Mouse (Mus musculus) urinary bladder, adult 18-20 months (tissue): ENCODE measurements at regions not wholly inside any gene's neighbourhood (a gene's known extent, or its start where the extent isn't known, plus 50 kb on each side); places are given as distances from the start of the nearest gene placed in this dataset.

Source experiments
- DNase-seq, 2 experiments: peaks; one replicate each; pipeline ENCODE4 v3.0.0; 2022; ENCODE audit warnings: low spot score in 2 of 2, mixed read lengths in 2 of 2

DNA sequence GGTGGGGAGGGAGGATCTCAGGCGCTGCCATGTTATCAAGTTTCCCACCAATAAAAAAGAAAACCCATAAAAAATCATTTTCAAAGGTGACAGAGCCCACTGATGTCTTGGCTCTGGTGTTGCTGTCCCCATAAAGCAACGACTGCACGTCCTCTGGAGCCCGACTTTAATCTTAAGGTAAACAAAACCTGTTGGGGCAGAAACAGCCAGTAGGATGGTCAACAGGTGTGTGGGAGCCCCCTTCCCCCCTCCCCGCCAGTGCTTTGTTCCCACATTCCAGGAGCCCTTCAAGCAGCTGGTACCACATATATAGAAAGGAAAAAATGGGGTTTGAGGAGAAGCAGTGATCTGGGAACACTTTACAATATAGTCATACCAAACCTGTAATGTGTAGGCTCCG, 118.3 kb upstream of the Lrig1 start:
- no peak for DNase-seq

DNA sequence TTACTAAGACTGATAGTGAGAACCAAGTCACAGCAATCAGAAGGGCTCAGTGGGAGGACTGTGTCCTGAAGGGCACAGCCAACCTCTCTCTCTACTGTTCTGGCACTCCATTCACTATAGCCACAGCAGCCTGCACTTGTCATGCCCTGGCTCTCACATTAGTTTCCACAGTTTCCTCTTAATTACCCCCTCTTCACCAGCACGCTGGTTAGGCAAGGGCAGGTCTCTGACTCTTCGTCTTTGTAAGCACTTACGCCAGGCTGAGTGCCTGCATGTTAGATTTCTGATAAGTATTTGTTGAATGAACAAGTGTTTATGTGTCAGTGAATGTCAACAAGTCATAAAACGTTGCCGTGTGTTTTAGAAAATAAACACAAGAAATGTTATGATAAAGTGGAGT, 116.2 kb upstream of the Lrig1 start:
- no peak for DNase-seq

DNA sequence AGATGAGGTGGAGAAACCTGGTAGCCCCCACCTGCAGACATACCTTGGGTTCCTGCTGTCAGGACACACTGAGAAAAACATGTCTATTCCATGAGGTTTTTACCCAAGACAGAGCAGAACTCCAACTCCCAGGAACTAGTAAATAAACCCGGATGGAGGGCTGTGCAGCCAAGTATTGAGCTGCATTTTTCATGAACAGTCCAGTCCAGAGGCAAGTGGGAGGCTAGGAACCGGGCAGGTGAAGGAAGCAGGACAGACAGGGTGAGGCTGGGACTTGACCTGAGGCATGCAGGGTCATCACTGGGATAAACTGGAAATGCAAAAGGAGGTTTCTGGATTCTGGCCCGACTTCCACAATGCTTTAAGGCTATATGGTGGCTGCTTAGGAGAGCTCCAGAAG, 114.8 kb upstream of the Lrig1 start:
- no peak for DNase-seq

GRCm38 (mm10) chr6:94813481-94814148, 113.7 kb upstream of the Lrig1 start:
- no peak for DNase-seq

DNA sequence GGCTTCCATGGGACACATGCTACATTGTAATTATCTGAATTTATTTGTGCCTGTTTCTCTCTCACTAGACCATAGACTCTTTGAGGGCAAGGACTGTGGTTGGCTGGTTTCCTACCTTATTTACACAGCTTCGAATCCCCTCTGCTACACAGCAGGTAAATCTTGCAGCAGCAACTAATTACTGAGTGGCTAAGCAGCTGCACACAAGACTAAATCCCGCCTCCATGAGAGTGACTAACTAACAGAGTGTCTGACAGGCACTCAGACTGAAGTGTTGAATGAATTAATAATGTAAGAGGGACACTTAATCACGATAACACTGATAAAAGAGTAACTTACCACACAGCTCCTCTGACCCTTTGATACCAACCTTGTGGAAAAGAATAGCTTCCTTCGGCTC, 111.9 kb upstream of the Lrig1 start:
- DNase-seq: no peak

- no peak for DNase-seq
Observed at GRCm38 (mm10) chr6:94807216-94807615, 107.3 kb upstream of the Lrig1 start.

- no peak for DNase-seq
Observed at GRCm38 (mm10) chr6:94806481-94807160, 106.7 kb upstream of the Lrig1 start.

- no peak for DNase-seq
Observed at GRCm38 (mm10) chr6:94805685-94806084, 105.7 kb upstream of the Lrig1 start.

DNA sequence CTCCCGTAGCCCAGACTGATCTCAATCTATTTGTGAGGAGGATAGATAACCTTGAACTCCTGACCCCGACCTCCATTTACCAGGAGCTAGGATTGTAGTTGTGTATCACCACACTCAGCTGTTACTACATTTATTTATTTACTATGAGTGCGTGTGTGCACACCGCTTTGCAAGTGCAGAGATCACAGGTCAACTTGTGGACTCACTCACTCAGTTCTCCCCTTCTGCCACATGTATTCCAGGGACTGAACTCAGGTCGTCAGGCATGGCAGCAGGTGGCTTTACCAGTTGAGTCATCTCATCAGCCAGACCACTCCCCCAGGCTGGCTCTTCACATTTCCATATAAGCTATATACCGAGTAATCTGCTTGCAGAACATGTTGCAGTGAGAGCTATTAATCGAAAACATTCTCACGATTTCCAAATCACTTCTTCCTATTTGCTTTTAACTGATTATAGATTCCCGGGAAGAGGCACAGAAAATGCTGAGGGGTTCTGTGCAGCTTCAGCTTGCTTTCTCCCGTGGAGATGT, 104.4 kb upstream of the Lrig1 start:
- no peak for DNase-seq

GRCm38 (mm10) chr6:94801039-94801438, 101.1 kb upstream of the Lrig1 start:
- DNase-seq: no peak

DNA sequence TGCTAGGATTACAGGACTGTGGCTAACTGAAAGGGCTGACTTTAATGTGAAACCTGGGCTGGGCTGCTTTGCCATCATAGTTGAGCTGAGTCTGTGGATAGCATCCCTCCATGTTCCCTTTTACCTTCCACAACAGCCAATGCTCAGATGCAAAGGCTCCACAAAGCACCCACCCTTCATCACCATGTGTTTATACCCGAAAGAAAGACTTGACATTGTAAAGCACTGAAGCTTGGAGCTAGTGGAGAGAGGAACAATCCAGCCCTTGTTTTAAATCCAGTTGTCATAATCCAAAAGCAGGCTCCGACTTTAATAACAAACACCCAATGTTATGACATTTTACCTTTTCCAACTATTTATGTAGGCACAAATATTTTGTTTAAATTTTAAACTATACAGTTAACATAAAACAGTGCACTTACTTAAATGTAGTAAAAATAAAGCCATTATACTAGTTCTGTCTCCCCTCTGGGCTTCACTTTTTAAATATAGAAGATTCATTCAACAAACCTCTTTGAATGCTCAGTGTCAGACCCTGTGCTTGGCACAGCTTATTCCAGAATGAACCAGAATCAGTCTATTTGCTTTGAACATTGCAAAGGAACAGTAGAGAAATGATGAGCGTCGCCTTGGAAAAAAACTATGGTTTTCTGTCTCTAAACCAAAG, 98.7 kb upstream of the Lrig1 start:
- DNase-seq: no peak

DNA sequence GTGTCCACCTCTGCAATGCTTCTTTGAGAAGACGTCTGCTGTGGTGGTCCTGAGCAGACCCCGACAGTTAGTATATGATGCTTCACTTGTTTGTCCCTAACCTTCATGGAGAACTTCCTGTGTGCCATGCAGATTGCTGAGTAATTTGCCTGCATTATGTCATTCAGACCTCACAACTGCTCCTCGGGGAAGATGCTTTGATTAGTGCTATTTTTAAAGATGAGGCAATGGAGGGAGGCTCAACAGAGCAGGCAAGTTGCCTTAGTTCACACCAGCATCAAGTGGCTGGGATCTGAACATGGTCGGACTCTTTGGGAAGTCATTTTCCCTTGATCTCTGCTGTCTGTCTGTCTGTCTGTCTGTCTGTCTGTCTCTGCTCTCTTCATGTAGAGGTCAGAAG, 95.5 kb upstream of the Lrig1 start:
- DNase-seq: no peak

- no peak for DNase-seq
Observed at GRCm38 (mm10) chr6:94793555-94793954, 93.6 kb upstream of the Lrig1 start.

- no peak for DNase-seq
Observed at GRCm38 (mm10) chr6:94792312-94792711, 92.4 kb upstream of the Lrig1 start.

DNA sequence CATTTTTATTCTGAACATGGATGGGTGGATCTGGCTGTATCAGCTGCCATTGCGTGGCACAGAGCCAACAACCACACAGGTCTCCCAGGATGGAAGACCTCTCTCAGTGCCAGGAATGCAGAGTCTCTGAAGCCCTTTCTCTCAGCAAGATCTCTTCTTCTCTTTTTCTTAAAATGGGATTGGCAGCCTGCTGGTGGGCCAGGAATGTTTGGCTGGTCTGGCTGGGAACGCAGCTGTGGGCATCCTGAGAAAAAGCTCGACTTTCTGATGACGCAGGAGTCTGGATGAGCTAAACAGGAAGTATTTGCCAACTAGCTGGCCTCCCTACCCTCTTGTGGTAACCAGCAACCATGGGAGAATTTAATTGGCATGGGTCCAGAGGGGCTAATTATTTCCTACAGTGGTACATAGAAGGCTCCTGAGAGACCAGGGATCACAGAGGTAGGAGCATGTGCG, 89.4 kb upstream of the Lrig1 start:
- no peak for DNase-seq

GRCm38 (mm10) chr6:94783471-94783870, 83.5 kb upstream of the Lrig1 start:
- no peak for DNase-seq

- no peak for DNase-seq
Observed at GRCm38 (mm10) chr6:94780621-94781020, 80.7 kb upstream of the Lrig1 start.

- DNase-seq: peak in 1 of 2 experiments; percentile 16
Observed at GRCm38 (mm10) chr6:94779854-94780253, 79.9 kb upstream of the Lrig1 start.

- no peak for DNase-seq
Observed at GRCm38 (mm10) chr6:94779213-94779612, 79.3 kb upstream of the Lrig1 start.

- no peak for DNase-seq
Observed at GRCm38 (mm10) chr6:94778797-94779196, 78.8 kb upstream of the Lrig1 start.

DNA sequence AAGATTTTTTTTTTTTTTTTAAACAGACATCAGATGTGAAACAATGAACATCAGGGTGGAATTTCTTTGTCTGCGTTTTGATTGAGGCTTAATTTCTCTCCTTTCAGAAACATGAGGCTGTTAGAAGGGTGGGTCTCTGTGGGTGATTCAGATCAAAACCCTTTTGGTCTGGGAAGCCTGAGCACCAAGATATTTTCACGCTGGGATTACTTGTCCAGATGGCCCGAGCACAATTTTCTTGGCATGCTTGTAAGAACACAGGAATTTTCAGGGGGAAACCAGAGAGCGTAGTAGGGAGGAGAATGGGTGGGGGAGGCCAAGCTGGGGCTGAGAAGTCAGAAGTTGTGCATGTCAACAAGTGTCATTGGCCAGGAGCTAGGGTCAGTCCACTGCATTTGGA, 76.6 kb upstream of the Lrig1 start:
- DNase-seq: no peak

- DNase-seq: no peak
Observed at GRCm38 (mm10) chr6:94774871-94775270, 74.9 kb upstream of the Lrig1 start.
